Mouse (Mus musculus) limb, embryonic 14.5 days (tissue): ENCODE measurements around the gene Gm10226. TPM values are rescaled to one million over a fixed set of nuclear protein-coding genes. Genes with fewer than 3 reads are reported as not detected.

ENCODE experiments used
- ATAC-seq: fragments of 200-750 bp; cut with Nextera tagmentation; 2 replicates; pipeline ENCODE4 v1.8.0; 2017; ENCODE audit warnings: low read depth, moderate number of reproducible peaks, moderate TSS enrichment; ENCODE audit not compliant: low FRiP score
- DNase-seq: peaks from one replicate; pipeline ENCODE4 v3.0.0-alpha.2; 2015; ENCODE audit warnings: low spot score
- H3K27ac ChIP-seq: fragments of 300-500 bp; sonication (generic); replicated peaks from 2 replicates; pipeline ENCODE4 v1.5.1; 2014; ENCODE audit warnings: low read depth, mild to moderate bottlenecking, low read length, moderate library complexity, mixed read lengths
- H3K27me3 ChIP-seq: fragments of 300-500 bp; sonication (generic); 2 replicates; pipeline ENCODE4 v1.6.1; 2014; ENCODE audit warnings: low read length, mixed read lengths; ENCODE audit not compliant: control insufficient read depth, insufficient read depth
- H3K36me3 ChIP-seq: fragments of 300-500 bp; sonication (generic); 2 replicates; pipeline ENCODE4 v1.6.1; 2014; ENCODE audit warnings: mild to moderate bottlenecking, low read length, moderate library complexity, mixed read lengths; ENCODE audit not compliant: control insufficient read depth, insufficient read depth
- H3K4me1 ChIP-seq: fragments of 300-500 bp; sonication (generic); 2 replicates; pipeline ENCODE4 v1.6.1; 2014; ENCODE audit warnings: antibody characterized with exemption, low read length, mixed read lengths; ENCODE audit not compliant: control insufficient read depth, insufficient read depth
- H3K4me2 ChIP-seq: fragments of 300-500 bp; sonication (generic); replicated peaks from 2 replicates; pipeline ENCODE4 v1.6.1; 2014; ENCODE audit warnings: low read depth, mild to moderate bottlenecking, low read length, moderate library complexity; ENCODE audit not compliant: severe bottlenecking
- H3K4me3 ChIP-seq: fragments of 300-500 bp; sonication (generic); replicated peaks from 2 replicates; pipeline ENCODE4 v1.5.1; 2014; ENCODE audit warnings: low read length
- H3K9ac ChIP-seq: fragments of 300-500 bp; sonication (generic); 2 replicates; pipeline ENCODE4 v1.6.1; 2014; ENCODE audit warnings: mild to moderate bottlenecking, low read depth, low read length, moderate library complexity; ENCODE audit not compliant: severe bottlenecking
- H3K9me3 ChIP-seq: fragments of 300-500 bp; sonication (generic); 2 replicates; pipeline ENCODE4 v1.6.1; 2016; ENCODE audit warnings: low read length; ENCODE audit not compliant: control insufficient read depth
- POLR2A ChIP-seq: fragments of 200-500 bp; IDR thresholded peaks from 2 replicates; pipeline ENCODE4 v1.8.0; 2012; ENCODE audit warnings: inconsistent platforms, mild to moderate bottlenecking, moderate library complexity, borderline replicate concordance; ENCODE audit not compliant: insufficient read depth, insufficient read length; ENCODE audit errors: extremely low read depth
- WGBS: fragments of 180-500 bp; shearing (Covaris S2); extraction: QIAGEN DNeasy Blood & Tissue Kit; methylation state at CpG from one replicate; pipeline ENCODE4 v1.1.7; 2014; 5-methylcytosine and 5-hydroxymethylcytosine counted together
- polyA plus RNA-seq, 2 experiments: library from polyadenylated mRNA; depleted of rRNA in 1 of 2; stranded (reverse) in 1 of 2; unstranded in 1 of 2; fragments of >200 nt; fragmentation: Nextera tagmentation in 1 of 2; extraction: Ambion mirVana in 1 of 2; gene quantifications; 2 replicates each; pipeline versions ENCODE4 v1.2.1 to v1.2.3; 2012 to 2014

Gm10226 gene
- polyA plus RNA-seq, 2 experiments, result 6.4 to 8.0 TPM

DNA sequence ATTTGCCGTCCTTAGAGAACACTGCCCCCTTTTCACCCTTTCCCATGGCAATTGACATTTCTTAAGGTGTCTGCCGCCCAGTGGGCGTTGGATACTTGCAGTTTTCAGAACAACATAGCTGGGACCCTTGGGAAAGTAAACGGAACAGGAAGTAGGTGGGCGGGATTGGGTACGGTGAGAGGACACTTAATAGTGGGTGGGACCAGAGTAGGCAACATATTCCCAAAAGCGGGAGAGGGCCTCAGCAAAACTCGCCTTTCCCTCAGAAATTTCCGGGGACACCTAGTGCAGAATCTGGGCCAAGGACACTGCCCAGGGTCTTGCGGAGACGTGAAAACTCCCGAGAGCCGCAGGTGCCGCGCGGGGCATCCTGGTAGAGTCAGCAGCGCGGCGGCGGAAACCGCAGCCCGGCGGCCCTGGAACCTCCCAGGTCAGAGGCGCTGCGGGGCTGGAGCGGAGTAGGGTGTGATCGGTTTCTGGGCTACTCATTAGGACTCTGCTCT is 41.9 kb downstream of the Gm10226 start:
- peak; percentile 57; the same call in 1 of the 2 replicates for TF ChIP-seq POLR2A
- Histone ChIP-seq H3K9me3 (no peaks in the 10 kb centered on the region), H3K4me2 (peak overlapping the region; percentile 46), H3K36me3 (peaks cover 14% of the 10 kb centered on the region), H3K27ac (peak overlapping the region; percentile 79), H3K4me3 (peak overlapping the region; percentile 65), H3K4me1 (peaks cover 4% of the 10 kb centered on the region), H3K27me3 (no peaks in the 10 kb centered on the region), H3K9ac (peak overlapping the region; percentile 85)
- 4% methylated on average over 27 of the region's 27 CpGs for WGBS
- DNase-seq (peak; percentile 87), ATAC-seq (peak; percentile 98)

Other genes with a start within 250 kb of the Gm10226 start
- gene Zfp51, start 241.5 kb upstream of the Gm10226 start, polyA plus RNA-seq (2012; rRNA removed), result 5.4 and 7.1 TPM in 2 replicates
- gene Zfp51, start 241.5 kb upstream of the Gm10226 start, polyA plus RNA-seq (2014; fragmentation: Nextera tagmentation; extraction: Ambion mirVana), result 14.7 and 16.6 TPM in 2 replicates
- gene Zfp53, start 202.9 kb upstream of the Gm10226 start, polyA plus RNA-seq (2012; rRNA removed), result 3.4 and 5.3 TPM in 2 replicates
- gene Zfp53, start 202.9 kb upstream of the Gm10226 start, polyA plus RNA-seq (2014; fragmentation: Nextera tagmentation; extraction: Ambion mirVana), result 9.4 and 10.3 TPM in 2 replicates
- 2.1 and 2.6 TPM in 2 replicates for gene Zfp52, start 156.3 kb upstream of the Gm10226 start, polyA plus RNA-seq (2012; rRNA removed)
- gene Zfp52, start 156.3 kb upstream of the Gm10226 start, polyA plus RNA-seq (2014; fragmentation: Nextera tagmentation; extraction: Ambion mirVana), result 3.3 and 4.2 TPM in 2 replicates
- gene Zfp948, start 124.9 kb upstream of the Gm10226 start, polyA plus RNA-seq (2012; rRNA removed), result 10.2 and 16.6 TPM in 2 replicates
- gene Zfp948, start 124.9 kb upstream of the Gm10226 start, polyA plus RNA-seq (2014; fragmentation: Nextera tagmentation; extraction: Ambion mirVana), result 23.0 and 23.6 TPM in 2 replicates
- 3.6 and 4.6 TPM in 2 replicates for gene Zfp983, start 41.2 kb upstream of the Gm10226 start, polyA plus RNA-seq (2012; rRNA removed)
- 5.5 and 5.7 TPM in 2 replicates for gene Zfp983, start 41.2 kb upstream of the Gm10226 start, polyA plus RNA-seq (2014; fragmentation: Nextera tagmentation; extraction: Ambion mirVana)
- gene Zfp760, start 15.9 kb downstream of the Gm10226 start, polyA plus RNA-seq (2012; rRNA removed), result 10.0 and 14.7 TPM in 2 replicates
- gene Zfp760, start 15.9 kb downstream of the Gm10226 start, polyA plus RNA-seq (2014; fragmentation: Nextera tagmentation; extraction: Ambion mirVana), result 14.6 and 15.3 TPM in 2 replicates
- 6.3 and 7.0 TPM in 2 replicates for gene Zfp229, start 38.9 kb downstream of the Gm10226 start, polyA plus RNA-seq (2012; rRNA removed)
- 7.2 and 7.4 TPM in 2 replicates for gene Zfp229, start 38.9 kb downstream of the Gm10226 start, polyA plus RNA-seq (2014; fragmentation: Nextera tagmentation; extraction: Ambion mirVana)
- 2.5 and 4.4 TPM in 2 replicates for gene Zfp820, start 153.9 kb downstream of the Gm10226 start, polyA plus RNA-seq (2012; rRNA removed)
- 9.5 and 10.4 TPM in 2 replicates for gene Zfp820, start 153.9 kb downstream of the Gm10226 start, polyA plus RNA-seq (2014; fragmentation: Nextera tagmentation; extraction: Ambion mirVana)
- gene Zfp995, start 218.1 kb downstream of the Gm10226 start, polyA plus RNA-seq (2012; rRNA removed), result 2.8 and 4.1 TPM in 2 replicates
- 9.0 and 9.3 TPM in 2 replicates for gene Zfp995, start 218.1 kb downstream of the Gm10226 start, polyA plus RNA-seq (2014; fragmentation: Nextera tagmentation; extraction: Ambion mirVana)